15 mouse cellular contexts compared by ENCODE assay signal in the genomic region with DNA sequence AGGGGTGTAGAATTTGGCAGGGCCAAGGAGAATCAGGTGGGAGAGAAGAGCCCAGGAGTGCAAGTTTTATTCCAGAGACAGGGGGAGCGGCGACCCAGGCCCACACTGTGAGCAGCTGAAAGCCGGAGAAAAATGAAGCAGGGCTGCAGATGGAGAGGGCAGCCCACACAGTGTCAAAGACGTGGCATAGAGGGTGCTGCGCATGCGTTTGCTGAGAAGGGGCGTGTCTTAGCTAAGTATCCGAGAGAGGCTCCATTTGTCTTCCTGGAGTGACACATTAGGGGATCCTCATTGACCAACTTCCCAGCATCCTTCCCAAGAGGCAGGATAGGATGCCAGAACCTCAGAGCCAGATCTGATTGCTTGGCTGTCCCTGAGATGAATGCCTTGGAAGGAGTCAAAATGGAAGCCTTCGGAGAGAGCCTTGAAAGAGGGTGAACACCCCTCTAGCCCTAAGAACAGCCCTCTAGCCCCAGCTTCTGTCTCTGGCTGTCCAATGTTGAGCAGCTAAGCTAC. TPM values are rescaled to one million over a fixed set of nuclear protein-coding genes. Genes with fewer than 3 reads are reported as not detected.
DNase-seq lines count a peak whose midpoint lies in the region; ATAC-seq lines count a peak whose summit lies in the region.
"Had no signal": no experiment of that assay in that cellular context is flagged by ENCODE, and none has a peak within 500 bp of the region (broad histone marks: within the 10 kb centered on the region; RNA-seq: fewer than 3 reads in every experiment).

No protein-coding gene starts in this region.

- no peaks in the 10 kb centered on the region for H3K27me3 ChIP-seq in forebrain, embryonic 13.5 days
- no peaks in the 10 kb centered on the region for H3K27me3 ChIP-seq in forebrain, embryonic 16.5 days (replicated peaks; ENCODE audit: control insufficient read depth, insufficient read depth, low read length)
- H3K27me3 ChIP-seq in hindbrain, embryonic 16.5 days (replicated peaks; ENCODE audit: control insufficient read depth, insufficient read depth, low read length), result no peaks in the 10 kb centered on the region; the same call in 1 of the 2 replicates
- H3K27me3 ChIP-seq in hindbrain, embryonic 13.5 days, result peaks cover 7% of the 10 kb centered on the region; the same call in 1 of the 2 replicates
- no peaks in the 10 kb centered on the region for H3K27me3 ChIP-seq in neural tube, embryonic 11.5 days (ENCODE audit: control insufficient read depth, insufficient read depth, low read length)
- no peaks in the 10 kb centered on the region for H3K27me3 ChIP-seq in neural tube, embryonic 15.5 days (replicated peaks)
- no peaks in the 10 kb centered on the region for H3K27me3 ChIP-seq in neural tube, embryonic 13.5 days
- H3K27me3 ChIP-seq: heart, embryonic 15.5 days; limb, embryonic 12.5 days had no signal

- H3K9ac ChIP-seq in forebrain, embryonic 13.5 days, result no peak overlapping the region
- H3K9ac ChIP-seq in forebrain, embryonic 16.5 days (replicated peaks; ENCODE audit: low read depth, low read length), result no peak overlapping the region
- no peak overlapping the region for H3K9ac ChIP-seq in hindbrain, embryonic 16.5 days (ENCODE audit: low read depth, low read length)
- H3K9ac ChIP-seq in hindbrain, embryonic 13.5 days, result no peak overlapping the region
- H3K9ac ChIP-seq in neural tube, embryonic 11.5 days (ENCODE audit: low read length), result no peak overlapping the region
- H3K9ac ChIP-seq in neural tube, embryonic 15.5 days (replicated peaks), result no peak overlapping the region
- H3K9ac ChIP-seq in neural tube, embryonic 13.5 days, result 0 out of 2 replicates have a peak overlapping the region, but pooled peaks have one; percentile 26
- H3K9ac ChIP-seq: heart, embryonic 15.5 days; limb, embryonic 12.5 days had no signal

- peak; percentile 60 for DNase-seq in neural tube, embryonic 11.5 days (ENCODE audit: low spot score)
- DNase-seq in cerebellum, adult 8-10 months, result no peak
- DNase-seq: adrenal gland, adult 8-10 months; cerebellum, adult 9-10 months; spleen, adult 18-20 months had no signal

- no peak for ATAC-seq in forebrain, embryonic 13.5 days
- ATAC-seq in forebrain, embryonic 16.5 days, result no peak
- ATAC-seq in hindbrain, embryonic 16.5 days, result peak; percentile 40; the same call in 1 of the 2 replicates
- ATAC-seq in hindbrain, embryonic 13.5 days (ENCODE audit: low FRiP score), result no peak
- no peak for ATAC-seq in neural tube, embryonic 11.5 days (ENCODE audit: insufficient read depth, low FRiP score, low TSS enrichment)
- ATAC-seq in neural tube, embryonic 15.5 days (ENCODE audit: low FRiP score), result no peak
- no peak for ATAC-seq in neural tube, embryonic 13.5 days (ENCODE audit: low read depth)
- ATAC-seq: inflammation-experienced regulatory T-cells, adult 6 months had no signal

- peaks cover 5% of the 10 kb centered on the region; the same call in 1 of the 2 replicates for H3K4me1 ChIP-seq in forebrain, embryonic 13.5 days
- 0 out of 2 replicates have a peak, but pooled peaks cover 3% of the 10 kb centered on the region for H3K4me1 ChIP-seq in forebrain, embryonic 16.5 days (replicated peaks; ENCODE audit: control insufficient read depth, insufficient read depth, low read length)
- H3K4me1 ChIP-seq in hindbrain, embryonic 16.5 days (ENCODE audit: control insufficient read depth, insufficient read depth, low read depth, low read length), result peaks cover 3% of the 10 kb centered on the region
- H3K4me1 ChIP-seq in hindbrain, embryonic 13.5 days (replicated peaks), result peaks cover 23% of the 10 kb centered on the region
- H3K4me1 ChIP-seq in neural tube, embryonic 11.5 days (ENCODE audit: control insufficient read depth, insufficient read depth, low read length), result 0 out of 2 replicates have a peak, but pooled peaks cover 3% of the 10 kb centered on the region
- H3K4me1 ChIP-seq in neural tube, embryonic 15.5 days, result peaks cover 17% of the 10 kb centered on the region; the same call in 1 of the 2 replicates
- peaks cover 17% of the 10 kb centered on the region for H3K4me1 ChIP-seq in neural tube, embryonic 13.5 days (replicated peaks)
- H3K4me1 ChIP-seq: megakaryocyte, embryonic 14.5 days had no signal

- no peak overlapping the region for H3K4me3 ChIP-seq in forebrain, embryonic 13.5 days
- H3K4me3 ChIP-seq in forebrain, embryonic 16.5 days (replicated peaks; ENCODE audit: low read length), result no peak overlapping the region
- no peak overlapping the region for H3K4me3 ChIP-seq in hindbrain, embryonic 16.5 days (ENCODE audit: low read length)
- no peak overlapping the region for H3K4me3 ChIP-seq in hindbrain, embryonic 13.5 days
- H3K4me3 ChIP-seq in neural tube, embryonic 11.5 days (ENCODE audit: low read depth, low read length), result no peak overlapping the region
- no peak overlapping the region for H3K4me3 ChIP-seq in neural tube, embryonic 15.5 days (replicated peaks)
- H3K4me3 ChIP-seq in neural tube, embryonic 13.5 days, result no peak overlapping the region
- H3K4me3 ChIP-seq: heart, embryonic 15.5 days; limb, embryonic 12.5 days; megakaryocyte, embryonic 14.5 days had no signal

- H3K4me2 ChIP-seq in forebrain, embryonic 13.5 days, result peak overlapping the region; percentile 10; the same call in 1 of the 2 replicates
- no peak overlapping the region for H3K4me2 ChIP-seq in forebrain, embryonic 16.5 days (ENCODE audit: low read length)
- H3K4me2 ChIP-seq in hindbrain, embryonic 16.5 days (ENCODE audit: low read length), result no peak overlapping the region
- H3K4me2 ChIP-seq in hindbrain, embryonic 13.5 days, result no peak overlapping the region
- H3K4me2 ChIP-seq in neural tube, embryonic 11.5 days (ENCODE audit: low read depth), result no peak overlapping the region
- no peak overlapping the region for H3K4me2 ChIP-seq in neural tube, embryonic 15.5 days
- peak overlapping the region; percentile 6; the same call in 1 of the 2 replicates for H3K4me2 ChIP-seq in neural tube, embryonic 13.5 days
- H3K4me2 ChIP-seq: heart, embryonic 15.5 days; limb, embryonic 12.5 days had no signal

- 44% methylated on average over 9 of the region's 9 CpGs for WGBS in forebrain, embryonic 13.5 days
- WGBS in forebrain, embryonic 16.5 days, result 44% methylated on average over 9 of the region's 9 CpGs
- WGBS in hindbrain, embryonic 16.5 days, result 37% methylated on average over 9 of the region's 9 CpGs
- WGBS in hindbrain, embryonic 13.5 days, result 35% methylated on average over 9 of the region's 9 CpGs
- WGBS in neural tube, embryonic 11.5 days, result 35% methylated on average over 9 of the region's 9 CpGs
- 30% methylated on average over 9 of the region's 9 CpGs for WGBS in neural tube, embryonic 15.5 days
- 39% methylated on average over 9 of the region's 9 CpGs for WGBS in neural tube, embryonic 13.5 days

- no peaks in the 10 kb centered on the region for H3K36me3 ChIP-seq in forebrain, embryonic 13.5 days (ENCODE audit: poor library complexity, severe bottlenecking)
- no peaks in the 10 kb centered on the region for H3K36me3 ChIP-seq in forebrain, embryonic 16.5 days (ENCODE audit: control insufficient read depth, insufficient read depth)
- H3K36me3 ChIP-seq in hindbrain, embryonic 16.5 days (ENCODE audit: control insufficient read depth, insufficient read depth, low read length), result no peaks in the 10 kb centered on the region
- no peaks in the 10 kb centered on the region for H3K36me3 ChIP-seq in hindbrain, embryonic 13.5 days
- H3K36me3 ChIP-seq in neural tube, embryonic 11.5 days (ENCODE audit: control insufficient read depth, insufficient read depth, low read length), result no peaks in the 10 kb centered on the region
- no peaks in the 10 kb centered on the region for H3K36me3 ChIP-seq in neural tube, embryonic 15.5 days
- no peaks in the 10 kb centered on the region for H3K36me3 ChIP-seq in neural tube, embryonic 13.5 days
- H3K36me3 ChIP-seq: heart, embryonic 15.5 days; limb, embryonic 12.5 days had no signal

- no peaks in the 10 kb centered on the region for H3K9me3 ChIP-seq in forebrain, embryonic 13.5 days (replicated peaks)
- no peaks in the 10 kb centered on the region for H3K9me3 ChIP-seq in forebrain, embryonic 16.5 days (ENCODE audit: control insufficient read depth, low read length)
- no peaks in the 10 kb centered on the region for H3K9me3 ChIP-seq in hindbrain, embryonic 16.5 days (ENCODE audit: control insufficient read depth, low read length)
- H3K9me3 ChIP-seq in hindbrain, embryonic 13.5 days, result no peaks in the 10 kb centered on the region
- H3K9me3 ChIP-seq in neural tube, embryonic 11.5 days (ENCODE audit: control insufficient read depth, low read length), result no peaks in the 10 kb centered on the region
- no peaks in the 10 kb centered on the region for H3K9me3 ChIP-seq in neural tube, embryonic 15.5 days (replicated peaks)
- H3K9me3 ChIP-seq in neural tube, embryonic 13.5 days, result no peaks in the 10 kb centered on the region
- H3K9me3 ChIP-seq: heart, embryonic 15.5 days; limb, embryonic 12.5 days; megakaryocyte, embryonic 14.5 days had no signal

- no peak overlapping the region for H3K27ac ChIP-seq in forebrain, embryonic 13.5 days
- no peak overlapping the region for H3K27ac ChIP-seq in forebrain, embryonic 16.5 days (ENCODE audit: low read length)
- no peak overlapping the region for H3K27ac ChIP-seq in hindbrain, embryonic 16.5 days (ENCODE audit: low read depth, low read length)
- no peak overlapping the region for H3K27ac ChIP-seq in hindbrain, embryonic 13.5 days
- no peak overlapping the region for H3K27ac ChIP-seq in neural tube, embryonic 11.5 days (ENCODE audit: low read depth, low read length)
- H3K27ac ChIP-seq in neural tube, embryonic 15.5 days (replicated peaks), result no peak overlapping the region
- no peak overlapping the region for H3K27ac ChIP-seq in neural tube, embryonic 13.5 days (replicated peaks)
- H3K27ac ChIP-seq: heart, embryonic 15.5 days; limb, embryonic 12.5 days had no signal

RNA-seq across cellular contexts. Expression of gene Crispld2, which starts 14.5 kb away (rescaled TPM):
- 0.72 and 0.90 TPM in 2 replicates for polyA plus RNA-seq in forebrain, embryonic 13.5 days (2015; fragmentation: Nextera tagmentation; extraction: Ambion mirVana)
- 1.2 and 1.5 TPM in 2 replicates for polyA plus RNA-seq in forebrain, embryonic 16.5 days (2015; fragmentation: Nextera tagmentation; extraction: Ambion mirVana)
- 2.7 and 3.1 TPM in 2 replicates for polyA plus RNA-seq in hindbrain, embryonic 16.5 days (2015; fragmentation: Nextera tagmentation; extraction: Ambion mirVana)
- polyA plus RNA-seq in hindbrain, embryonic 13.5 days (2015; fragmentation: Nextera tagmentation; extraction: Ambion mirVana), result 3.1 and 3.5 TPM in 2 replicates
- polyA plus RNA-seq in neural tube, embryonic 11.5 days (2014; fragmentation: Nextera tagmentation; extraction: Ambion mirVana), result 4.4 and 4.6 TPM in 2 replicates
- polyA plus RNA-seq in neural tube, embryonic 15.5 days (2015; fragmentation: Nextera tagmentation; extraction: Ambion mirVana), result 2.6 and 5.8 TPM in 2 replicates
- polyA plus RNA-seq in neural tube, embryonic 13.5 days (2015; fragmentation: Nextera tagmentation; extraction: Ambion mirVana), result 4.3 TPM in 2 replicates

Comparison
In these comparisons a context has a peak if more than half of its experiments do, and no peak if none do; other contexts are left out.
1. H3K4me2 ChIP-seq: peak in forebrain, embryonic 13.5 days (single experiment) and neural tube, embryonic 13.5 days (single experiment); none in forebrain, embryonic 16.5 days (single experiment), hindbrain, embryonic 16.5 days (single experiment), hindbrain, embryonic 13.5 days (single experiment), neural tube, embryonic 11.5 days (single experiment) and neural tube, embryonic 15.5 days (single experiment).